Mouse (Mus musculus) embryo, embryonic 11 days (tissue): ENCODE data around the gene Olfr1499.
"Not testable (repeated sequence)": the region's sequence is repeated elsewhere in the genome, so short reads cannot be mapped to it uniquely, and the experiment has no call there.

Source experiments
- DNase-seq: peaks from one replicate; pipeline ENCODE4 v3.0.0-alpha.2; 2015

Olfr1499 gene

GRCm38 (mm10) chr19:13819347-13819746 lies at the start of gene Olfr1499:
Gene Olfr1499 (minus strand): TSS chr19:13819447.
- no peak for DNase-seq

DNA sequence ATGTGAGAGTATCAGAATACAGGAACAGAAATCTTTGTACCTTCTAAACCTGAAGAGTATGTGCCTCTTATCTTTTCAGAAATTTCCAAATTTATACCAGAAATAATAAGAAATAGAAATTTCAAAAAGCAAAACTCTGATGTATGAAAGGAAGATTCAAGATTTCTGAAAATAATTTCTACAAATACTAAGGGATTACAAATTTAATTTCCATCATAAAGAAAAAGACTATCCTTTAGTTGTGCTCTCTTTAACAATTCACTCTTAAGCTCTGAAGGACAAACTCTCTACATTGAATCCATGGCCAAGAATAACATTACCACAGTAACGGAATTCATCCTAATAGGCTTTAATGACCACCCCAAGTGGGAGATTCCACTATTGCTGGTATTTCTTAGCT lies 42.2 kb upstream of the Olfr1499 start, which contains the start of gene Olfr1502:
Gene Olfr1502 (plus strand): TSS at position 301 of the 400 bp plus-strand sequence.
- DNase-seq, result no peak

DNA sequence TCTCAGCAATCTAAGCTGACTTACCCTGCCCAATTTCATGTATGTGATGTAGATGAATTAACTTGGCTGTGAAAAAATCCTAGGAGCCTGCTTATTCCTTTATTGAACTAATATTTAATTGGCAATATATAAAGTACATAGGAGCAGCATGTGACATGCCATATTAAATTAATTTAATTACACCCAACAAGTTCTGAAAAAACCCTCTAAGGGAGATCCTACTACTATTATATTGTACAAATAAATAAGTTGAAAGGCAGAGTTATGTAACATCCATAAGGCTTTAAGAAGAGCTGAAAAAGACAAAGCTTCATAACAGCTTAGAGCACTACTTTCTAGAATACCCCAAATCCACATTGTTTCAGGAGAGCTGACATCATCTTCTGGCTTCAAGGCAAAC lies 31.3 kb upstream of the Olfr1499 start, which contains the start of gene Olfr1501:
Gene Olfr1501 (minus strand): TSS at position 101 of the 400 bp plus-strand sequence.
- not testable (repeated sequence) for DNase-seq

GRCm38 (mm10) chr19:13830388-13830787 lies 11.1 kb upstream of the Olfr1499 start, which contains the start of gene Olfr1500:
Gene Olfr1500 (minus strand): TSS chr19:13830488.
- DNase-seq, result no peak

DNA sequence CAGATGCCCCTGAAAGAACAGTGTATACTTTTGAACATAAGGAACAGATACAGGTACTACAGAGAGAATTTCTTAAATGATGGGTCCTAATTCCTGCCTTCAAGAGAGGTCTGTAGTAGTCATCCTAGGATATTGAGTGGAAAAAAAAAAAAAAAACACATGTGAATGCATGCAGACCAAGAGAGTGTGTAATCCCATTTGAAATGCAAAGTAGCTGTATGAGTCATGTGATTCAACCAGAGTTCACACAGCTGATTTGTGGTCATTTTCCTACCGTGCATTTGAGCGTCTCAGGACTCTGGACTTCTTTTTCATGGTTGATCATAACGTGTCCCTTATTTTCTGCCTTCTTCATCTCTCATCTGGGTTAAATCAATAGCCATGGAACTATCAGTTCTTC lies 9.2 kb upstream of the Olfr1499 start:
- no peak for DNase-seq

GRCm38 (mm10) chr19:13820847-13821246 lies 1.6 kb upstream of the Olfr1499 start:
- no peak for DNase-seq

DNA sequence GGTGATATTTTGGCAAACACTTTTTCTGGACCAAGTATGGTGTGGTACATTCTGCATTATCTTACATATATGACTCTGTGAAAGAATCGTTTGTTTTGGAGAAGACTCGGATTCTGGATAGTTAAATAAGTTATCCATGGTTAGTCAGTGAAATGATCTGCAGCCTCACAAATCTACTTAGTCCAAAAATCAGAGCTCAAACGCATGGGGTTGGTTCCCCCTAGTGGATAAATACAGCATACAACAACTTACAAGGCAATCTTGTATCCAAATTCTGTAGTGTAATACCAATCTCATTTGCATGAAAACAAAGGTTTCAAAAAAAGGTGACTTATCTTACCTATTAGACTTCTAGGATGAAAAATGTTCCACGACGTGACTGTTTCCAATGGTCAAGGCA lies 420 bp downstream of the Olfr1499 start:
- DNase-seq, result peak; percentile 17

- DNase-seq, result peak; percentile 0
Measured at GRCm38 (mm10) chr19:13812823-13813222, 6.4 kb downstream of the Olfr1499 start.

DNA sequence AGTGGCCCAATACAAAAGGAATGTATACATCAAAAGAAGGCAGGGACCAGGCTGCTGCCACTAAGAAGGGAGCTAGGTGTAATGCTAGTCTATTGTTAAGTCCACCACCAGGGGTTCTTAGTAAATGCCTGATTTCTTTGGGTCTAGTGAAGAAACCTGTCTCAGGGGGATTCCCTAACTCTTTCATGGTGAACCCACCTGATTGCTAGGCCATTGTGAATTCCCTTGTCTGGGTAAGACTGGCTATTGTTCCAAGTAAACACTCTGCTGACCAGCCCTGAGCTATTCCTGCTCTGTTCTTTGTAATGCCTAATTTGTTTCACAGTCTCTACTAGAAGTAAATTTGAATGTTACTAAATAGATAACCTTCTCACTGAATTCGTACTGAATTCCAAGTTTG lies 13.8 kb downstream of the Olfr1499 start:
- DNase-seq, result not testable (repeated sequence)

- no peak for DNase-seq
Measured at GRCm38 (mm10) chr19:13798102-13798501, 21.1 kb downstream of the Olfr1499 start, which contains the start of gene Olfr1497. Gene Olfr1497 (minus strand): TSS chr19:13798202.

DNA sequence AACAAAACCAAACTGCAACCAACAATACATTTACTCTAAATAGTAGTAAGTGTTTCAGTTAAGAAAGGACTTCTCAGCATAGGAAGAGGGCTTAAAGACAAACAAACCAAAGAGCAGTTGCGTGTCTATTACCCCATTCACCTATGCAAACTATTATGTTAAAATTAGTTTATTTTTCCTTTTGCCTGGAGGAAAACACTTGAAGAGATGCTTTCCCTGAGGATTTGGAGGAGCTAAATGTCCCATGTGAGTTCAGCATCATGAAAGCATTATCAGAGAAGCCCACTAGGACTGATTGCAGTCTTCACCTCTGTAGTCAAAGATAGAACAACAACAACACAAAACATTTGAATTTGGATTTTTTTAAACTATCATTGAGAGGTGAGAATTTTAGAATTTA lies 41.7 kb downstream of the Olfr1499 start, which contains the start of gene Olfr1496:
Gene Olfr1496 (plus strand): TSS at position 301 of the 400 bp plus-strand sequence.
- no peak for DNase-seq

DNA sequence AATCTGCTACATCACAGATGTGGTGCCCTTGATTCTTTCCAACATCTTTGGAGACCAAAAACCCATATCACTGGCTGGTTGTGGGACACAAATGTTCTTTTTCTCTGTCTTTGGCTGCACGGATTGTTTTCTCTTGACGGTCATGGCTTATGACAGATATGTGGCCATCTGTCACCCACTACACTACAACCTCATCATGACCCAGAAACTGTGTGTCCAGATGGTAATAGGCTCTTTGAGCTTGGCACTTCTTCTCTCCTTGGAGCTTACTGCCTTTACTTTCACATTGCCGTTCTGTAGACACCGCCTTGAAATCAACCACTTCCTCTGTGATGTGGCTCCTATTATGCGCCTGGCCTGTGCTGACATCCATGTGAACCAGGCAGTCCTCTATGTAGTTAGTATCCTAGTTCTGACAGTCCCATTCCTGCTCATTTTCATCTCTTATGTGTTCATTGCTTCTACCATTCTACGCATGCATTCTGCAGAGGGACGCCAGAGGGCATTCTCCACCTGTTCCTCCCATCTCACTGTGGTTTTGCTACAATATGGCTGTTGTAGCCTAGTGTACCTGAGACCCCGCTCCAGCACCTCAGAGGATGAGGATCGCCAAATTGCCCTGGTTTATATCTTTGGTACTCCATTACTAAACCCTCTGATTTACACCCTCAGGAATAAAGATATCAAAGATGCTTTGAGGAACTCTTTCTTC lies 50.5 kb downstream of the Olfr1499 start:
- DNase-seq, result no peak

GRCm38 (mm10) chr19:13764306-13764705 lies 54.9 kb downstream of the Olfr1499 start, which contains the start of gene Olfr1495:
Gene Olfr1495 (plus strand): TSS chr19:13764606.
- no peak for DNase-seq
